Mouse (Mus musculus) skeletal muscle tissue, adult 2 months (tissue): Measurements from ENCODE around the gene Cfap61.

Source experiments
- DNase-seq: peaks from one replicate; pipeline ENCODE4 v3.0.0-alpha.2; 2012; ENCODE audit warnings: low read depth, low spot score

The Cfap61 gene

GRCm38 (mm10) chr2:146140711-146141110 lies 206.1 kb downstream of the Cfap61 start:
- DNase-seq = no peak

- DNase-seq = no peak
Measured at GRCm38 (mm10) chr2:146147306-146147705, 212.7 kb downstream of the Cfap61 start.

- no peak for DNase-seq
Measured at GRCm38 (mm10) chr2:146147801-146148200, 213.2 kb downstream of the Cfap61 start.

GRCm38 (mm10) chr2:146149206-146149974 lies 214.8 kb downstream of the Cfap61 start:
- no peak for DNase-seq

GRCm38 (mm10) chr2:146168017-146168803 lies 233.6 kb downstream of the Cfap61 start:
- DNase-seq = peak; percentile 25

- DNase-seq = no peak
Measured at GRCm38 (mm10) chr2:146169492-146169891, 234.9 kb downstream of the Cfap61 start.

- no peak for DNase-seq
Measured at GRCm38 (mm10) chr2:146172106-146172505, 237.5 kb downstream of the Cfap61 start.

- no peak for DNase-seq
Measured at GRCm38 (mm10) chr2:146174173-146174572, 239.6 kb downstream of the Cfap61 start.

- DNase-seq = no peak
Measured at GRCm38 (mm10) chr2:146178718-146179117, 244.1 kb downstream of the Cfap61 start.

GRCm38 (mm10) chr2:146183830-146184793 lies 249.5 kb downstream of the Cfap61 start:
- no peak for DNase-seq

- no peak for DNase-seq
Measured at GRCm38 (mm10) chr2:146196126-146196525, 261.5 kb downstream of the Cfap61 start.

- DNase-seq = no peak
Measured at GRCm38 (mm10) chr2:146197947-146198346, 263.4 kb downstream of the Cfap61 start.

- no peak for DNase-seq
Measured at GRCm38 (mm10) chr2:146210968-146211367, 276.4 kb downstream of the Cfap61 start.

GRCm38 (mm10) chr2:146214715-146215114 lies 280.1 kb downstream of the Cfap61 start:
- DNase-seq = peak; percentile 21

- DNase-seq = no peak
Measured at GRCm38 (mm10) chr2:146216111-146217064, 281.8 kb downstream of the Cfap61 start.

GRCm38 (mm10) chr2:146217227-146217980 lies 282.8 kb downstream of the Cfap61 start:
- DNase-seq = no peak

GRCm38 (mm10) chr2:146218161-146218691 lies 283.6 kb downstream of the Cfap61 start:
- no peak for DNase-seq

GRCm38 (mm10) chr2:146218881-146219535 lies 284.4 kb downstream of the Cfap61 start:
- DNase-seq = no peak

- DNase-seq = no peak
Measured at GRCm38 (mm10) chr2:146219791-146220190, 285.2 kb downstream of the Cfap61 start.
